Mouse (Mus musculus) heart, adult 2 months (tissue): Measurements from ENCODE around the gene Ccdc188.

Experiments used
- CTCF ChIP-seq: fragments of 200-600 bp; IDR thresholded peaks from 2 replicates; pipeline ENCODE4 v1.8.1; 2022; ENCODE audit warnings: antibody characterized with exemption, mild to moderate bottlenecking, moderate library complexity
- POLR2A ChIP-seq: fragments of 200-500 bp; IDR thresholded peaks from 2 replicates; pipeline ENCODE4 v1.6.1; 2011; ENCODE audit warnings: mild to moderate bottlenecking, low read depth, low read length, control low read depth; ENCODE audit not compliant: insufficient read depth

GRCm38 (mm10) chr16:18182766-18183165 is 34.9 kb upstream of the Ccdc188 start:
- TF ChIP-seq CTCF (no peak), POLR2A (no peak)
